Mouse (Mus musculus) myocyte (in vitro differentiated cells): ENCODE measurements around the gene Aqp3.

ENCODE experiments used
- E2F4 ChIP-seq: IDR thresholded peaks from one replicate; pipeline ENCODE4 v1.6.1; 2011; ENCODE audit warnings: mild to moderate bottlenecking, control low read depth, moderate library complexity; ENCODE audit not compliant: insufficient read depth
- MAX ChIP-seq: IDR thresholded peaks from one replicate; pipeline ENCODE4 v1.6.1; 2011; ENCODE audit warnings: low read depth, mild to moderate bottlenecking, control low read depth
- MYOG ChIP-seq, 3 experiments: IDR thresholded peaks; one replicate each; pipeline ENCODE4 v1.6.1; 2011; ENCODE audit warnings: control low read depth in 2 of 3, low read depth in 2 of 3, mild to moderate bottlenecking in 2 of 3; ENCODE audit not compliant: insufficient read length in 2 of 3, control insufficient read depth in 1 of 3, insufficient read depth in 1 of 3
- POLR2A ChIP-seq: IDR thresholded peaks from one replicate; pipeline ENCODE4 v1.6.1; 2011; ENCODE audit warnings: low read depth, mild to moderate bottlenecking, control low read depth, moderate library complexity; ENCODE audit not compliant: insufficient read length
- POLR2AphosphoS2 ChIP-seq: IDR thresholded peaks from one replicate; pipeline ENCODE4 v1.6.1; 2011; ENCODE audit warnings: low read depth, control low read depth; ENCODE audit not compliant: insufficient read length

DNA sequence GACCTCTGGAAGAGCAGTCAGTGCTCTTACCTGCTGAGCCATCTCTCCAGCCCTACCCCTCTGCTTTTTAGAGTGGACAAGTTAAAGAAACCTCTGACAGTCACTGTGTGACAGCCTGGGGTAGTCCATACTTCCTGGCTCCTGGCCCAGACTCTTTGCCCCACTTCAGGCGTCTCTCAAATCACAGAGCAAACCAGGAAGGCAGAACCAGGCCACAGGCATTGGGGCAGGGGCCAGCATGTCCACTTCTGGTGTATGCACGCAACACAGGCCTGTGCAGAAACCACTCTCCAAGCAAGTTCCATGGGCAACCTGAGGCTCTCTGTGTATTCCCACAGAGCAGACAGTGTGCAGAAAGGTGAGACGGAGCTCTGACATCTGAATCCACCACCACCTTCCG, 32.8 kb downstream of the Aqp3 start:
- TF ChIP-seq POLR2AphosphoS2, result no peak
- TF ChIP-seq MAX, result no peak
- no peak for TF ChIP-seq POLR2A
- TF ChIP-seq E2F4, result no peak
- no peak for TF ChIP-seq MYOG (IDR thresholded peaks at IDR 0.05; ENCODE audit: control insufficient read depth in 1 of 3, insufficient read depth in 1 of 3, insufficient read length in 2 of 3, low read depth in 2 of 3)
